Mouse (Mus musculus) olfactory bulb, adult 2 months (tissue): ENCODE results near the gene Osbpl6. TPM values are rescaled to one million over a fixed set of nuclear protein-coding genes. Genes with fewer than 3 reads are reported as not detected.

Experiments
- H3K27ac ChIP-seq: fragments of 200-500 bp; 2 replicates; pipeline ENCODE4 v1.5.1; 2012; ENCODE audit warnings: low read depth, low read length; ENCODE audit not compliant: insufficient read depth
- H3K4me1 ChIP-seq: fragments of 200-500 bp; 2 replicates; pipeline ENCODE4 v1.6.1; 2012; ENCODE audit warnings: low read length; ENCODE audit not compliant: control insufficient read depth, insufficient read depth
- H3K4me3 ChIP-seq: fragments of 200-500 bp; 2 replicates; pipeline ENCODE4 v1.5.1; 2012; ENCODE audit warnings: mild to moderate bottlenecking, low read depth, low read length, moderate library complexity; ENCODE audit not compliant: insufficient read depth
- CTCF ChIP-seq: fragments of 200-500 bp; IDR thresholded peaks from 2 replicates; pipeline ENCODE4 v1.5.1; 2012; ENCODE audit warnings: low read depth, mild to moderate bottlenecking, low read length, moderate library complexity; ENCODE audit not compliant: insufficient read depth
- POLR2A ChIP-seq: fragments of 200-500 bp; IDR thresholded peaks from 2 replicates; pipeline ENCODE4 v1.6.1; 2012; ENCODE audit warnings: mild to moderate bottlenecking, low read depth, low read length, moderate library complexity; ENCODE audit not compliant: insufficient read depth
- WGBS: fragments of 180-500 bp; shearing (Covaris S2); methylation state at CpG from one replicate; pipeline ENCODE4 v1.1.7; 2018; 5-methylcytosine and 5-hydroxymethylcytosine counted together
- polyA plus RNA-seq: library from polyadenylated mRNA; stranded (reverse); fragments of >200 nt; gene quantifications from 2 replicates; pipeline ENCODE4 v1.2.4, GENCODE M21; 2012; ENCODE audit warnings: low replicate concordance; ENCODE audit not compliant: missing spikeins, insufficient read depth, insufficient read length

Gene Osbpl6
- polyA plus RNA-seq, 1 experiment, result not detected

GRCm38 (mm10) chr2:76412924-76413323 is 6.6 kb downstream of the Osbpl6 start:
- WGBS, result 67% methylated on average over 2 of the region's 2 CpGs
- Histone ChIP-seq H3K4me1 (no peaks in the 10 kb centered on the region), H3K4me3 (no peak overlapping the region), H3K27ac (no peak overlapping the region)
- TF ChIP-seq POLR2A (no peak), CTCF (no peak)

GRCm38 (mm10) chr2:76417446-76418141 is 11.3 kb downstream of the Osbpl6 start:
- H3K4me3 ChIP-seq, result no peak overlapping the region
- WGBS, result 96% methylated on average over 14 of the region's 14 CpGs

DNA sequence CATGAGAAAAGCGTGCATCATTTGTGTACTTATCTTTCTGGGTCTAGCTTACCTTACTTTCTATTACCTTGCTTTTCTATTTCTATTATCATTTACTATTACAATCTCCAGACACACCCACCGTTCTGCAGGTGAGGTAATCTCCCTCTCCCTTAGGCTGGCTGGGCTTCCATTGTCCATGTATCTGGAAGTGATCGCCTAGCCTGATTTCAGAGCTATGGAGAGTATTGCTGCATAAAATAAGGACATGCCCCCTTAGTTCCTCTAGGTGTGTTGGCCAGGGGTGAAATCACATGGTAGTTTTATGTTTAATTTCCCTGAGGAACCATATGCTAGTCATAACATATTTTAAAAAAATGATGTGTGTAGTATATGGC is 11.8 kb downstream of the Osbpl6 start:
- TF ChIP-seq CTCF (no peak), POLR2A (no peak)
- Histone ChIP-seq H3K27ac (no peak overlapping the region), H3K4me3 (no peak overlapping the region), H3K4me1 (no peaks in the 10 kb centered on the region)
- WGBS, result 95% methylated on average over 3 of the region's 3 CpGs

More at GRCm38 (mm10) chr2:76417446-76418141, 11.3 kb downstream of the Osbpl6 start:
- TF ChIP-seq POLR2A, result no peak
- no peak for TF ChIP-seq CTCF
- Histone ChIP-seq H3K4me1 (no peaks in the 10 kb centered on the region), H3K27ac (no peak overlapping the region)

DNA sequence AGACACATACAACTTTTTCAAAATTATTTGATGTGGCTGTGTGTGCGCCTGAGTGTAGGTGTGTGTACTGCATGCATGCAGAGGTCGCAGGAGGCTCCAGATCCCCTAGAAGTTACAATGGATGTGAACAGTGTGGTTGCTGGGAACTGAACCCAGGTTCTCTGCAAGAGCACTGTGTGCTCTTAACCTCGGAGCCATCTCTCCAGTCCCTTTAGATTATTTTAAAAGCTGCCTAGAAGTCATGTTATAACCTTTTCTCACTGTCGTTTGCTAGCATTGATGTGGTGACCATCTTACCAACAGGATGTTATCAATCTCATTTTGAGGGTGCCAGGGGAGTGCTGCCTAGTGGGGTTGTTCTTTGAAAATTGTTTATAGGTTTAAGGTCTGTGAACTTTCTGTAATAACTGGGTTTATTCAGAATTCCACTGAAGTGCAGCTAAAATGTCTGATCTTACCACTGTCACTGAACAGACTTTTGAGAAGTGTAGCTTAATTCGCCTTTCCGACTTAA is 15.2 kb downstream of the Osbpl6 start:
- Histone ChIP-seq H3K4me1 (no peaks in the 10 kb centered on the region), H3K27ac (no peak overlapping the region), H3K4me3 (no peak overlapping the region)
- no peak for TF ChIP-seq POLR2A
- TF ChIP-seq CTCF, result no peak
- WGBS, result 89% methylated on average over 6 of the region's 6 CpGs

- Histone ChIP-seq H3K4me3 (no peak overlapping the region), H3K4me1 (no peaks in the 10 kb centered on the region), H3K27ac (no peak overlapping the region)
- TF ChIP-seq POLR2A, result no peak
- TF ChIP-seq CTCF, result no peak
- 93% methylated on average over 3 of the region's 3 CpGs for WGBS
These were observed 20.5 kb downstream of the Osbpl6 start for GRCm38 (mm10) chr2:76426816-76427215.

GRCm38 (mm10) chr2:76429318-76429717 is 23.0 kb downstream of the Osbpl6 start:
- no peak for TF ChIP-seq POLR2A
- TF ChIP-seq CTCF, result no peak
- WGBS, result 55% methylated on average over 3 of the region's 3 CpGs

GRCm38 (mm10) chr2:76429855-76430254 is 23.5 kb downstream of the Osbpl6 start:
- H3K27ac ChIP-seq, result no peak overlapping the region

More at GRCm38 (mm10) chr2:76429318-76429717, 23.0 kb downstream of the Osbpl6 start:
- Histone ChIP-seq H3K4me3 (no peak overlapping the region), H3K4me1 (no peaks in the 10 kb centered on the region; the same call in 1 of the 2 replicates), H3K27ac (no peak overlapping the region)

DNA sequence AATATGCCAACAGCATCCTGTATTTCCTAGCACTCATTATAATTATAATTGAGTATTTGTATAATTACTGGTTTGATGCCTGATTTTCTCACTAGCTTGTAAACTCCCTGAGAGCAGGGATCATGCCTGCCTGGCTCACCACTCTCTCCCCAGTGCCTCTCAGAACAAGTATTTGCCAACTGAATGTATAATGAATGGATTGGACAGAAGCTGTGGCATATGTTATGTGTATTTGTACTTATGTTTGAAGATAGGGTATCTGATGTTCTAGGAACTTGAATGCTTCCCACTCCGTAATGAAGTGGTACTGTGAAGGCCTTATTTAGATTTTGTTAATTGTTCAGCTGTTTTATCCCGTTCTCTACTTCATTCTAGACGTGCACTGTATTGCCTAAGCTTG is 24.2 kb downstream of the Osbpl6 start:
- no peak overlapping the region for H3K27ac ChIP-seq
- no peaks in the 10 kb centered on the region; the same call in 1 of the 2 replicates for H3K4me1 ChIP-seq
- WGBS, result 70% methylated on average over 3 of the region's 3 CpGs
- H3K4me3 ChIP-seq, result no peak overlapping the region
- TF ChIP-seq POLR2A, result no peak
- TF ChIP-seq CTCF, result no peak

More at GRCm38 (mm10) chr2:76429855-76430254, 23.5 kb downstream of the Osbpl6 start:
- WGBS, result 80% methylated on average over 5 of the region's 5 CpGs
- TF ChIP-seq POLR2A (no peak), CTCF (no peak)
- H3K4me3 ChIP-seq, result no peak overlapping the region
- H3K4me1 ChIP-seq, result no peaks in the 10 kb centered on the region; the same call in 1 of the 2 replicates

- TF ChIP-seq CTCF, result no peak
- TF ChIP-seq POLR2A, result no peak
- Histone ChIP-seq H3K4me1 (no peaks in the 10 kb centered on the region; the same call in 1 of the 2 replicates), H3K4me3 (no peak overlapping the region), H3K27ac (no peak overlapping the region)
- 88% methylated on average over 7 of the region's 7 CpGs for WGBS
These were observed 27.9 kb downstream of the Osbpl6 start for GRCm38 (mm10) chr2:76434224-76434623.
